Mouse (Mus musculus) forebrain, embryonic 14.5 days (tissue): ENCODE measurements around the gene Maco1. TPM values are rescaled to one million over a fixed set of nuclear protein-coding genes. Genes with fewer than 3 reads are reported as not detected.
"Not testable (repeated sequence)": the region's sequence is repeated elsewhere in the genome, so short reads cannot be mapped to it uniquely, and the experiment has no call there.

Experiments used
- ATAC-seq: fragments of 200-750 bp; cut with Nextera tagmentation; 2 replicates; pipeline ENCODE4 v1.8.0; 2017; ENCODE audit warnings: mild to moderate bottlenecking, moderate library complexity
- DNase-seq: peaks from one replicate; pipeline ENCODE4 v3.0.0-alpha.2; 2015; ENCODE audit warnings: low spot score
- H3K27ac ChIP-seq: fragments of 300-500 bp; sonication (generic); 2 replicates; pipeline ENCODE4 v1.5.1; 2014; ENCODE audit warnings: low read depth, mild to moderate bottlenecking, control low read depth, low read length, moderate library complexity
- H3K27me3 ChIP-seq: fragments of 300-500 bp; sonication (generic); replicated peaks from 2 replicates; pipeline ENCODE4 v1.6.1; 2014; ENCODE audit warnings: low read length, control low read depth, mixed read lengths; ENCODE audit not compliant: control insufficient read depth, insufficient read depth
- H3K36me3 ChIP-seq: fragments of 300-500 bp; sonication (generic); 2 replicates; pipeline ENCODE4 v1.6.1; 2014; ENCODE audit warnings: low read length, control low read depth; ENCODE audit not compliant: control insufficient read depth, insufficient read depth
- H3K4me1 ChIP-seq: fragments of 300-500 bp; sonication (generic); 2 replicates; pipeline ENCODE4 v1.6.1; 2014; ENCODE audit warnings: antibody characterized with exemption, low read length, control low read depth; ENCODE audit not compliant: control insufficient read depth, insufficient read depth
- H3K4me2 ChIP-seq: fragments of 300-500 bp; sonication (generic); 2 replicates; pipeline ENCODE4 v1.6.1; 2014; ENCODE audit warnings: mild to moderate bottlenecking, control low read depth, low read length
- H3K4me3 ChIP-seq: fragments of 300-500 bp; sonication (generic); 2 replicates; pipeline ENCODE4 v1.5.1; 2014; ENCODE audit warnings: low read depth, low read length, control low read depth
- H3K9ac ChIP-seq: fragments of 300-500 bp; sonication (generic); 2 replicates; pipeline ENCODE4 v1.6.1; 2014; ENCODE audit warnings: mild to moderate bottlenecking, low read length, control low read depth, moderate library complexity
- H3K9me3 ChIP-seq: fragments of 300-500 bp; sonication (generic); replicated peaks from 2 replicates; pipeline ENCODE4 v1.6.1; 2016; ENCODE audit warnings: low read length, control low read depth, mixed read lengths; ENCODE audit not compliant: control insufficient read depth
- WGBS: fragments of 180-500 bp; shearing (Covaris S2); extraction: QIAGEN DNeasy Blood & Tissue Kit; methylation state at CpG from one replicate; pipeline ENCODE4 v1.1.7; 2014; 5-methylcytosine and 5-hydroxymethylcytosine counted together
- polyA plus RNA-seq: library from polyadenylated mRNA; unstranded; fragments of >200 nt; fragmentation: Nextera tagmentation; extraction: Ambion mirVana; gene quantifications from 2 replicates; pipeline ENCODE4 v1.2.1, GENCODE M21; 2014

Gene Maco1
- polyA plus RNA-seq, 1 experiment from 2014 or later, result 81.9 TPM

- H3K4me3 ChIP-seq, H3K4me2 ChIP-seq, H3K27ac ChIP-seq, H3K4me1 ChIP-seq, ATAC-seq, H3K9ac ChIP-seq, H3K27me3 ChIP-seq, DNase-seq, H3K9me3 ChIP-seq: not testable (repeated sequence)
- 83% methylated on average over 3 of the region's 3 CpGs for WGBS
- H3K36me3 ChIP-seq, result peaks cover 11% of the 10 kb centered on the region
These were observed 14.4 kb downstream of the Maco1 start for GRCm38 (mm10) chr4:134838706-134839105.

DNA sequence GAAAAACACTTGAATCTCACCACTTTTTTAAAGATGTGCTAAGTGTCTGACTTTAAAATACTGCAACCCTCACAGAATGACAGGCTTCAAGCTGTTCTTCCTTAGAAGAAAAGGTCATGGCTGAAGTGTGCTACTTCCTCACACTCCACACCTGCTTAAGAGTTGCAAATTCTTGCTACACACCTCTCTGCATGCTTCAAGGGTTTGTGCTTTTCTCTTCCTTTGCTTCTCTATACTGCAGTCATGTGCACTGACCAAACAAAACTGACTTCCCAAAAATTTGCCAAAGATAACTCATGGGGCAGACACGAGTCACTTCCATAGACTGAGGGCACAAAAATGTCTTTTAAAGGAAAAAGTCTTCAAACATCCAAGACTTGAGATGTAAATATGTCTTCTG is 14.9 kb downstream of the Maco1 start:
- no peaks in the 10 kb centered on the region for H3K9me3 ChIP-seq
- H3K27me3 ChIP-seq, result no peaks in the 10 kb centered on the region
- peaks cover 12% of the 10 kb centered on the region for H3K36me3 ChIP-seq
- H3K9ac ChIP-seq, result no peak overlapping the region
- H3K4me2 ChIP-seq, result no peak overlapping the region
- 91% methylated on average over 1 of the region's 1 CpGs for WGBS
- ATAC-seq (no peak), DNase-seq (no peak)
- H3K27ac ChIP-seq, result no peak overlapping the region
- H3K4me3 ChIP-seq, result no peak overlapping the region
- no peaks in the 10 kb centered on the region for H3K4me1 ChIP-seq

DNA sequence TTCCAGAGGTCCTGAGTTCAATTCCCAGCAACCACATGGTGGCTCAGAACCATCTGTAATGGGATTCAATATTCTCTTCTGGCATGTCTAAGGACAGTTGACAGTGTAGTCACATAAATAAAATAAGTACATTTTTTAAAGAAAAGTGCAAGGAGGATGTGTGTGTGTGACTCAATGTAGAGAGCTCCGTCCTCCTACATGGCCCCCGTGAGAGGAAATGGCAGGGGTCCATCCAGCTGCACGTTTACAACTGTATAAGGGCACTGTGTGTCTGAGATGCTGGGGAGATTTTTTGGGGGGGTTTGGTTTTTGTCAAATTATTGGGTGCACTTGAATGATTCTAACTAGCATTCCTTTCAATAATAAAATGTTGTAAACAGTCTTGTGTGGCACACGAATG is 17.7 kb downstream of the Maco1 start:
- DNase-seq (no peak), ATAC-seq (no peak)
- no peak overlapping the region for H3K4me3 ChIP-seq
- H3K27ac ChIP-seq, result no peak overlapping the region
- no peaks in the 10 kb centered on the region for H3K9me3 ChIP-seq
- H3K4me1 ChIP-seq, result no peaks in the 10 kb centered on the region
- no peaks in the 10 kb centered on the region for H3K27me3 ChIP-seq
- 92% methylated on average over 4 of the region's 4 CpGs for WGBS
- no peak overlapping the region for H3K4me2 ChIP-seq
- H3K36me3 ChIP-seq, result peaks cover 34% of the 10 kb centered on the region
- H3K9ac ChIP-seq, result no peak overlapping the region

GRCm38 (mm10) chr4:134831934-134832333 is 21.2 kb downstream of the Maco1 start:
- ATAC-seq, result no peak
- 89% methylated on average over 3 of the region's 3 CpGs for WGBS

GRCm38 (mm10) chr4:134827806-134828205 is 25.3 kb downstream of the Maco1 start:
- no peak for DNase-seq
- Histone ChIP-seq H3K36me3 (peaks cover 67% of the 10 kb centered on the region), H3K4me1 (no peaks in the 10 kb centered on the region), H3K9ac (no peak overlapping the region), H3K9me3 (no peaks in the 10 kb centered on the region), H3K4me3 (no peak overlapping the region), H3K27me3 (no peaks in the 10 kb centered on the region), H3K4me2 (no peak overlapping the region), H3K27ac (no peak overlapping the region)
- WGBS, result 96% methylated on average over 11 of the region's 11 CpGs
- no peak for ATAC-seq

More at GRCm38 (mm10) chr4:134831934-134832333, 21.2 kb downstream of the Maco1 start:
- Histone ChIP-seq H3K9ac (no peak overlapping the region), H3K9me3 (no peaks in the 10 kb centered on the region), H3K36me3 (peaks cover 55% of the 10 kb centered on the region), H3K27me3 (no peaks in the 10 kb centered on the region), H3K4me2 (no peak overlapping the region), H3K4me3 (no peak overlapping the region), H3K4me1 (no peaks in the 10 kb centered on the region), H3K27ac (no peak overlapping the region)
- no peak for DNase-seq

DNA sequence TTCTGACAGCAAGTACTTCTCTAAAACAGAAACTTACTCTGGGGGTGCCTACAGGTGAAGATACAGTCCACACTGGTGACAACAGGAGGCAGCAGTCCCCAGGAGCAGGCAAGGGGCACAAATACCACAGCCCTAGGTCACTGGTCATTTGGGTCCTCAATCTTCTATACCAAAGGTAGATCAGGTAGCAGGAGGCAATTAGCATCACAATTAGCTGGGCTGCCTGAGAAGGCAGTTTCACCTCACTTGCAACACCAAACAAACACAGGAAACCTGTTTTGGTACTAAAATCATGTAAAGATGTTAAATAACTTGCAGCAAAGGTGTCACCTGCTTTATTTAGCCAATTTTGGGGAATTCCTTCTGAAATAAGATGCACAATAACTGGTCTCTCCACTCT is 26.8 kb downstream of the Maco1 start:
- DNase-seq, result no peak
- H3K9ac ChIP-seq, result no peak overlapping the region

GRCm38 (mm10) chr4:134825864-134826263 is 27.3 kb downstream of the Maco1 start:
- not testable (repeated sequence) for DNase-seq, H3K27ac ChIP-seq, H3K27me3 ChIP-seq, H3K4me1 ChIP-seq, H3K4me2 ChIP-seq, H3K9me3 ChIP-seq, H3K9ac ChIP-seq, ATAC-seq, H3K4me3 ChIP-seq
- 96% methylated on average over 9 of the region's 11 CpGs for WGBS
- peaks cover 53% of the 10 kb centered on the region for H3K36me3 ChIP-seq

More for the DNA sequence above, 26.8 kb downstream of the Maco1 start:
- Histone ChIP-seq H3K4me1 (no peaks in the 10 kb centered on the region), H3K9me3 (no peaks in the 10 kb centered on the region), H3K27me3 (no peaks in the 10 kb centered on the region), H3K36me3 (peaks cover 58% of the 10 kb centered on the region), H3K4me3 (no peak overlapping the region), H3K27ac (no peak overlapping the region), H3K4me2 (no peak overlapping the region)
- no peak for ATAC-seq

- DNase-seq (no peak), ATAC-seq (no peak)
- Histone ChIP-seq H3K9ac (no peak overlapping the region), H3K9me3 (no peaks in the 10 kb centered on the region), H3K4me1 (no peaks in the 10 kb centered on the region), H3K36me3 (peaks cover 48% of the 10 kb centered on the region), H3K4me3 (no peak overlapping the region), H3K4me2 (no peak overlapping the region), H3K27ac (no peak overlapping the region), H3K27me3 (no peaks in the 10 kb centered on the region)
- 74% methylated on average over 2 of the region's 2 CpGs for WGBS
These were observed 29.6 kb downstream of the Maco1 start for GRCm38 (mm10) chr4:134823560-134823959.

- Histone ChIP-seq H3K9me3 (no peaks in the 10 kb centered on the region), H3K36me3 (peaks cover 28% of the 10 kb centered on the region), H3K4me1 (no peaks in the 10 kb centered on the region), H3K27me3 (no peaks in the 10 kb centered on the region), H3K4me3 (no peak overlapping the region), H3K9ac (no peak overlapping the region), H3K4me2 (no peak overlapping the region), H3K27ac (no peak overlapping the region)
- no peak for DNase-seq
- WGBS, result 89% methylated on average over 1 of the region's 1 CpGs
- ATAC-seq, result no peak
These were observed 32.1 kb downstream of the Maco1 start for GRCm38 (mm10) chr4:134821061-134821460.
